ENCODE assay signal across 10 mouse cellular contexts in genomic region chr8:122805349-122805748, GRCm38 (mm10). TPM values are rescaled to one million over a fixed set of nuclear protein-coding genes. Genes with fewer than 3 reads are reported as not detected.
DNase-seq lines count a peak whose midpoint lies in the region; ATAC-seq and TF ChIP-seq lines count a peak whose summit lies in the region.
"Had no signal": no experiment of that assay in that cellular context is flagged by ENCODE, and none has a peak within 500 bp of the region (broad histone marks: within the 10 kb centered on the region; RNA-seq: fewer than 3 reads in every experiment).

No protein-coding gene starts in this region.

- peaks cover 68% of the 10 kb centered on the region for H3K4me1 ChIP-seq in hindbrain, embryonic 13.5 days (replicated peaks)
- H3K4me1 ChIP-seq in midbrain, embryonic 14.5 days (ENCODE audit: control insufficient read depth, insufficient read depth, low read length) = peaks cover 56% of the 10 kb centered on the region
- no peaks in the 10 kb centered on the region for H3K4me1 ChIP-seq in lung, postnatal 0 days (ENCODE audit: insufficient read depth, low read depth, low read length)
- H3K4me1 ChIP-seq: heart, embryonic 15.5 days; lung, embryonic 15.5 days had no signal

- H3K36me3 ChIP-seq in hindbrain, embryonic 13.5 days = no peaks in the 10 kb centered on the region
- H3K36me3 ChIP-seq in midbrain, embryonic 14.5 days (ENCODE audit: control insufficient read depth, insufficient read depth, low read length) = 0 out of 2 replicates have a peak, but pooled peaks cover 4% of the 10 kb centered on the region
- H3K36me3 ChIP-seq in lung, postnatal 0 days (ENCODE audit: insufficient read depth, low read length) = no peaks in the 10 kb centered on the region; the same call in 1 of the 2 replicates
- H3K36me3 ChIP-seq: heart, embryonic 15.5 days; lung, embryonic 15.5 days had no signal

- no peaks in the 10 kb centered on the region for H3K9me3 ChIP-seq in hindbrain, embryonic 13.5 days
- no peaks in the 10 kb centered on the region for H3K9me3 ChIP-seq in midbrain, embryonic 14.5 days (ENCODE audit: control insufficient read depth, low read length)
- no peaks in the 10 kb centered on the region for H3K9me3 ChIP-seq in lung, postnatal 0 days (ENCODE audit: low read length)
- H3K9me3 ChIP-seq: heart, embryonic 15.5 days; lung, embryonic 15.5 days had no signal

- no peaks in the 10 kb centered on the region for H3K27me3 ChIP-seq in hindbrain, embryonic 13.5 days
- H3K27me3 ChIP-seq in midbrain, embryonic 14.5 days (ENCODE audit: control insufficient read depth, insufficient read depth, low read length) = no peaks in the 10 kb centered on the region
- no peaks in the 10 kb centered on the region for H3K27me3 ChIP-seq in lung, postnatal 0 days (replicated peaks; ENCODE audit: insufficient read depth, low read length)
- H3K27me3 ChIP-seq: heart, embryonic 15.5 days; lung, embryonic 15.5 days had no signal

- H3K9ac ChIP-seq in hindbrain, embryonic 13.5 days = no peak overlapping the region
- 0 out of 2 replicates have a peak overlapping the region, but pooled peaks have one; percentile 6 for H3K9ac ChIP-seq in midbrain, embryonic 14.5 days (replicated peaks; ENCODE audit: low read length)
- H3K9ac ChIP-seq in lung, postnatal 0 days (replicated peaks; ENCODE audit: low read depth) = no peak overlapping the region
- H3K9ac ChIP-seq: heart, embryonic 15.5 days; lung, embryonic 15.5 days had no signal

- peak; percentile 22; the same call in 1 of the 2 replicates for ATAC-seq in hindbrain, embryonic 13.5 days (ENCODE audit: low FRiP score)
- peak; percentile 49 for ATAC-seq in midbrain, embryonic 14.5 days (ENCODE audit: low FRiP score, low TSS enrichment)
- no peak for ATAC-seq in lung, postnatal 0 days

- no peak overlapping the region for H3K4me3 ChIP-seq in hindbrain, embryonic 13.5 days
- H3K4me3 ChIP-seq in midbrain, embryonic 14.5 days (replicated peaks; ENCODE audit: low read depth, low read length) = no peak overlapping the region
- no peak overlapping the region for H3K4me3 ChIP-seq in lung, postnatal 0 days (ENCODE audit: low read depth, low read length)
- H3K4me3 ChIP-seq: heart, embryonic 15.5 days; lung, embryonic 15.5 days had no signal

- H3K27ac ChIP-seq in hindbrain, embryonic 13.5 days = peak overlapping the region; percentile 96
- H3K27ac ChIP-seq in midbrain, embryonic 14.5 days (replicated peaks; ENCODE audit: low read depth, low read length) = peak overlapping the region; percentile 91
- H3K27ac ChIP-seq in lung, postnatal 0 days (ENCODE audit: low read length) = no peak overlapping the region
- H3K27ac ChIP-seq: heart, embryonic 15.5 days; lung, embryonic 15.5 days had no signal

- peak; percentile 34 to 55 for DNase-seq in adrenal gland, adult (ENCODE audit: inconsistent age in 2 of 2, low spot score in 1 of 2)
- DNase-seq in adrenal gland, adult 18-20 months (ENCODE audit: low spot score in 2 of 2) = no peak
- DNase-seq in cerebellum, adult 18-20 months = peak; percentile 70 to 72
- peak; percentile 74 for DNase-seq in midbrain, embryonic 14.5 days
- DNase-seq in lung, postnatal 25 days (ENCODE audit: low spot score) = no peak
- DNase-seq in urinary bladder, postnatal 10 days (ENCODE audit: low spot score) = no peak
- DNase-seq in lung, postnatal 0 days (ENCODE audit: low spot score) = no peak

- no peak for TF ChIP-seq EP300 in lung, postnatal 0 days (IDR thresholded peaks at IDR 0.05)

- WGBS in hindbrain, embryonic 13.5 days = 18% methylated on average over 3 of the region's 3 CpGs
- WGBS in midbrain, embryonic 14.5 days = 12% methylated on average over 3 of the region's 3 CpGs
- WGBS in lung, postnatal 0 days = 63% methylated on average over 3 of the region's 3 CpGs

- H3K4me2 ChIP-seq in hindbrain, embryonic 13.5 days = no peak overlapping the region
- no peak overlapping the region for H3K4me2 ChIP-seq in midbrain, embryonic 14.5 days (ENCODE audit: low read length)
- H3K4me2 ChIP-seq in lung, postnatal 0 days (replicated peaks; ENCODE audit: low read depth, low read length) = no peak overlapping the region
- H3K4me2 ChIP-seq: heart, embryonic 15.5 days; lung, embryonic 15.5 days had no signal

- TF ChIP-seq CTCF in lung, postnatal 0 days (IDR thresholded peaks at IDR 0.05) = no peak

RNA-seq across cellular contexts. Expression of gene Acsf3, which starts 30.1 kb away (rescaled TPM):
- 10 to 100 TPM; 42.0 to 76.0 TPM for total RNA-seq in adrenal gland, adult 18-20 months (2021)
- polyA plus RNA-seq in hindbrain, embryonic 13.5 days (2015; fragmentation: Nextera tagmentation; extraction: Ambion mirVana) = 16.2 and 17.4 TPM in 2 replicates
- 16.3 and 16.8 TPM in 2 replicates for polyA plus RNA-seq in midbrain, embryonic 14.5 days (2014; fragmentation: Nextera tagmentation; extraction: Ambion mirVana)
- polyA plus RNA-seq in lung, postnatal 0 days (2015; fragmentation: Nextera tagmentation; extraction: Ambion mirVana) = 10.9 TPM in 2 replicates

RNA-seq across cellular contexts. Expression of gene Cdh15, which starts 42.4 kb away (rescaled TPM):
- under 1 TPM; 0.22 to 0.99 TPM for total RNA-seq in adrenal gland, adult 18-20 months (2021)
- 1.5 and 1.8 TPM in 2 replicates for polyA plus RNA-seq in hindbrain, embryonic 13.5 days (2015; fragmentation: Nextera tagmentation; extraction: Ambion mirVana)
- polyA plus RNA-seq in midbrain, embryonic 14.5 days (2014; fragmentation: Nextera tagmentation; extraction: Ambion mirVana) = 1.5 and 2.6 TPM in 2 replicates
- polyA plus RNA-seq in lung, postnatal 0 days (2015; fragmentation: Nextera tagmentation; extraction: Ambion mirVana) = 0.10 TPM in 1 of 2 replicates, not detected in the other

Comparison
In these comparisons a context has a peak if more than half of its experiments do, and no peak if none do; other contexts are left out.
1. DNase-seq: peak in adrenal gland, adult (2 of 2), cerebellum, adult 18-20 months (2 of 2) and midbrain, embryonic 14.5 days (single experiment); none in adrenal gland, adult 18-20 months (0 of 2), lung, postnatal 25 days (single experiment), urinary bladder, postnatal 10 days (single experiment) and lung, postnatal 0 days (single experiment).